Mouse (Mus musculus) hindbrain, embryonic 14.5 days (tissue): ENCODE results near the gene Snapc5. TPM values are rescaled to one million over a fixed set of nuclear protein-coding genes. Genes with fewer than 3 reads are reported as not detected.
"Not testable (repeated sequence)": the region's sequence is repeated elsewhere in the genome, so short reads cannot be mapped to it uniquely, and the experiment has no call there.

Experiments used
- ATAC-seq: fragments of 200-750 bp; cut with Nextera tagmentation; 2 replicates; pipeline ENCODE4 v1.8.0; 2017; ENCODE audit warnings: moderate number of reproducible peaks, mild to moderate bottlenecking, moderate TSS enrichment, moderate library complexity; ENCODE audit not compliant: low FRiP score
- DNase-seq: peaks from one replicate; pipeline ENCODE4 v3.0.0-alpha.2; 2015; ENCODE audit warnings: low spot score
- H3K27ac ChIP-seq: fragments of 300-500 bp; sonication (generic); 2 replicates; pipeline ENCODE4 v1.5.1; 2014; ENCODE audit warnings: mild to moderate bottlenecking, moderate library complexity
- H3K27me3 ChIP-seq: fragments of 300-500 bp; sonication (generic); 2 replicates; pipeline ENCODE4 v1.6.1; 2014; ENCODE audit warnings: mild to moderate bottlenecking, low read length, mixed read lengths; ENCODE audit not compliant: control insufficient read depth, insufficient read depth
- H3K36me3 ChIP-seq: fragments of 300-500 bp; sonication (generic); replicated peaks from 2 replicates; pipeline ENCODE4 v1.6.1; 2014; ENCODE audit not compliant: control insufficient read depth, insufficient read depth
- H3K4me1 ChIP-seq: fragments of 300-500 bp; sonication (generic); replicated peaks from 2 replicates; pipeline ENCODE4 v1.6.1; 2014; ENCODE audit warnings: antibody characterized with exemption, low read length, mixed read lengths; ENCODE audit not compliant: control insufficient read depth, insufficient read depth
- H3K4me2 ChIP-seq: fragments of 300-500 bp; sonication (generic); replicated peaks from 2 replicates; pipeline ENCODE4 v1.6.1; 2014; ENCODE audit warnings: mild to moderate bottlenecking, moderate library complexity
- H3K4me3 ChIP-seq: fragments of 300-500 bp; sonication (generic); replicated peaks from 2 replicates; pipeline ENCODE4 v1.5.1; 2014; ENCODE audit warnings: mild to moderate bottlenecking, low read length
- H3K9ac ChIP-seq: fragments of 300-500 bp; sonication (generic); 2 replicates; pipeline ENCODE4 v1.6.1; 2014
- H3K9me3 ChIP-seq: fragments of 300-500 bp; sonication (generic); 2 replicates; pipeline ENCODE4 v1.6.1; 2016; ENCODE audit warnings: low read length; ENCODE audit not compliant: control insufficient read depth
- WGBS: fragments of 180-500 bp; shearing (Covaris S2); extraction: QIAGEN DNeasy Blood & Tissue Kit; methylation state at CpG from one replicate; pipeline ENCODE4 v1.1.7; 2014; 5-methylcytosine and 5-hydroxymethylcytosine counted together
- polyA plus RNA-seq: library from polyadenylated mRNA; unstranded; fragments of >200 nt; fragmentation: Nextera tagmentation; extraction: Ambion mirVana; gene quantifications from 2 replicates; pipeline ENCODE4 v1.2.1, GENCODE M21; 2014

Snapc5 gene
- polyA plus RNA-seq, 1 experiment from 2014 or later, result 27.0 TPM

- peaks cover 42% of the 10 kb centered on the region for H3K36me3 ChIP-seq
- peak overlapping the region; percentile 81 for H3K9ac ChIP-seq
- H3K27me3 ChIP-seq, result no peaks in the 10 kb centered on the region
- peaks cover 16% of the 10 kb centered on the region for H3K4me1 ChIP-seq
- H3K4me2 ChIP-seq, result peak overlapping the region; percentile 97
- under 1% methylated on average over 16 of the region's 16 CpGs for WGBS
- peak overlapping the region; percentile 82 for H3K4me3 ChIP-seq
- peak overlapping the region; percentile 82 for H3K27ac ChIP-seq
- DNase-seq, result no peak
- no peaks in the 10 kb centered on the region for H3K9me3 ChIP-seq
- ATAC-seq, result no peak; the same call in 1 of the 2 replicates
These were observed 5.3 kb upstream of the Snapc5 start for GRCm38 (mm10) chr9:64173666-64174220.

- peak overlapping the region; percentile 82 for H3K4me3 ChIP-seq
- DNase-seq (no peak), ATAC-seq (no peak)
- no peak overlapping the region for H3K27ac ChIP-seq
- no peaks in the 10 kb centered on the region for H3K9me3 ChIP-seq
- peaks cover 45% of the 10 kb centered on the region for H3K36me3 ChIP-seq
- peak overlapping the region; percentile 97 for H3K4me2 ChIP-seq
- peak overlapping the region; percentile 81 for H3K9ac ChIP-seq
- peaks cover 16% of the 10 kb centered on the region for H3K4me1 ChIP-seq
- no peaks in the 10 kb centered on the region for H3K27me3 ChIP-seq
These were observed 4.7 kb upstream of the Snapc5 start for GRCm38 (mm10) chr9:64174341-64174740.

- Histone ChIP-seq H3K27me3 (no peaks in the 10 kb centered on the region), H3K4me3 (peak overlapping the region; percentile 82), H3K4me2 (peak overlapping the region; percentile 97), H3K9me3 (no peaks in the 10 kb centered on the region), H3K4me1 (peaks cover 17% of the 10 kb centered on the region), H3K27ac (no peak overlapping the region), H3K36me3 (peaks cover 45% of the 10 kb centered on the region), H3K9ac (peak overlapping the region; percentile 81)
- ATAC-seq (no peak), DNase-seq (no peak)
- WGBS, result 76% methylated on average over 8 of the region's 8 CpGs
These were observed 4.3 kb upstream of the Snapc5 start for GRCm38 (mm10) chr9:64174766-64175165.

GRCm38 (mm10) chr9:64175378-64175777, 3.7 kb upstream of the Snapc5 start:
- Histone ChIP-seq H3K4me1 (peaks cover 22% of the 10 kb centered on the region), H3K4me3 (no peak overlapping the region), H3K9ac (no peak overlapping the region), H3K36me3 (peaks cover 46% of the 10 kb centered on the region), H3K4me2 (no peak overlapping the region), H3K27me3 (no peaks in the 10 kb centered on the region), H3K27ac (no peak overlapping the region), H3K9me3 (no peaks in the 10 kb centered on the region)
- 89% methylated on average over 11 of the region's 11 CpGs for WGBS
- ATAC-seq, result no peak
- no peak for DNase-seq

GRCm38 (mm10) chr9:64178610-64178973, 482 bp upstream of the Snapc5 start:
- H3K4me3 ChIP-seq, result peak overlapping the region; percentile 42
- H3K4me1 ChIP-seq, result peaks cover 18% of the 10 kb centered on the region
- H3K36me3 ChIP-seq, result peaks cover 72% of the 10 kb centered on the region
- WGBS, result 40% methylated on average over 3 of the region's 3 CpGs
- H3K9ac ChIP-seq, result peak overlapping the region; percentile 50
- DNase-seq (peak; percentile 42), ATAC-seq (0 out of 2 replicates have a peak, but pooled peaks have one; percentile 42)
- H3K4me2 ChIP-seq, result peak overlapping the region; percentile 49
- H3K9me3 ChIP-seq, result no peaks in the 10 kb centered on the region
- H3K27me3 ChIP-seq, result no peaks in the 10 kb centered on the region
- H3K27ac ChIP-seq, result peak overlapping the region; percentile 69

GRCm38 (mm10) chr9:64183295-64183694, 4.2 kb downstream of the Snapc5 start:
- H3K27me3 ChIP-seq, H3K4me3 ChIP-seq, H3K4me1 ChIP-seq, ATAC-seq, DNase-seq, H3K9me3 ChIP-seq, H3K9ac ChIP-seq, H3K4me2 ChIP-seq, H3K27ac ChIP-seq: not testable (repeated sequence)
- 94% methylated on average over 5 of the region's 5 CpGs for WGBS
- peaks cover 70% of the 10 kb centered on the region for H3K36me3 ChIP-seq

- Histone ChIP-seq H3K4me2 (no peak overlapping the region), H3K27ac (no peak overlapping the region), H3K9me3 (no peaks in the 10 kb centered on the region), H3K27me3 (no peaks in the 10 kb centered on the region), H3K4me3 (no peak overlapping the region), H3K4me1 (peaks cover 6% of the 10 kb centered on the region; the same call in 1 of the 2 replicates), H3K9ac (no peak overlapping the region), H3K36me3 (peaks cover 67% of the 10 kb centered on the region)
- no peak for ATAC-seq
- WGBS, result 95% methylated on average over 5 of the region's 5 CpGs
- no peak for DNase-seq
These were observed 5.2 kb downstream of the Snapc5 start for GRCm38 (mm10) chr9:64184166-64184840.

GRCm38 (mm10) chr9:64193879-64194278, 14.8 kb downstream of the Snapc5 start:
- DNase-seq (no peak), ATAC-seq (no peak)
- H3K27me3 ChIP-seq, result no peaks in the 10 kb centered on the region
- no peak overlapping the region for H3K27ac ChIP-seq
- no peak overlapping the region for H3K4me2 ChIP-seq
- H3K9me3 ChIP-seq, result no peaks in the 10 kb centered on the region
- peaks cover 35% of the 10 kb centered on the region for H3K36me3 ChIP-seq
- H3K9ac ChIP-seq, result no peak overlapping the region
- no peaks in the 10 kb centered on the region for H3K4me1 ChIP-seq
- H3K4me3 ChIP-seq, result no peak overlapping the region
- 100% methylated on average over 1 of the region's 1 CpGs for WGBS

- no peak overlapping the region for H3K4me2 ChIP-seq
- H3K4me1 ChIP-seq, result no peaks in the 10 kb centered on the region
- H3K27me3 ChIP-seq, result no peaks in the 10 kb centered on the region
- peaks cover 26% of the 10 kb centered on the region for H3K36me3 ChIP-seq
- 84% methylated on average over 4 of the region's 4 CpGs for WGBS
- H3K9ac ChIP-seq, result no peak overlapping the region
- no peaks in the 10 kb centered on the region for H3K9me3 ChIP-seq
- no peak overlapping the region for H3K27ac ChIP-seq
- DNase-seq, result no peak
- H3K4me3 ChIP-seq, result no peak overlapping the region
- no peak for ATAC-seq
These were observed 16.5 kb downstream of the Snapc5 start for GRCm38 (mm10) chr9:64195554-64195953.
